Mouse (Mus musculus) left cerebral cortex, adult 9 months (tissue): ENCODE measurements around the gene Tnfaip8l3.
A peak's percentile ranks its signal among the peaks of the same experiment; 100 is the strongest.
"Not testable (repeated sequence)": the region's sequence is repeated elsewhere in the genome, so short reads cannot be mapped to it uniquely, and the experiment has no call there.

Experiments used
- DNase-seq, 2 experiments: peaks; one replicate each; pipeline ENCODE4 v3.0.0; 2022; ENCODE audit warnings: low spot score in 2 of 2

Tnfaip8l3 gene

GRCm38 (mm10) chr9:54068032-54068649 lies at the start of gene Tnfaip8l3:
Gene Tnfaip8l3, minus strand, starts transcription at chr9:54068388.
- peak in 1 of 2 experiments; percentile 35 for DNase-seq

- DNase-seq: peak in 1 of 2 experiments; percentile 11
Measured at GRCm38 (mm10) chr9:54112726-54113125, 44.5 kb upstream of the Tnfaip8l3 start.

DNA sequence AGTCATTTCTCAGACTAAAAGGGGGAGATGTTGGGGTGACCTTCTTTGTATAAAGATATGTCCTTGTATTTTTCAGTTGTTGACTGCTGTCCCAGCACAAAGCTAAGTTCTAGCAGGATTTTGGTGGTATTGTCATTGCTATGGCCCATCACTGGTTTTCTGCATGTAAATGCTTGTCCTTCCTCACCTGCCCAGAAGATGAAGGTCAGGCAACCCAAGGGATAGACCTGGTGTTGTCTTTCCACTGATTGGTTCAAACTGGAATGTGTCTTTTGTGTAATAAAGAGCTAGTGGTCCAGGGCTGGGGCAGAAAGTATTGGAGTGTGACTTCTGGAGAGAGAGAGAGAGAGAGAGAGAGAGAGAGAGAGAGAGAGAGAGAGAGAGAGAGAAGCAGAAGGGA lies 30.4 kb upstream of the Tnfaip8l3 start:
- DNase-seq: no peak

DNA sequence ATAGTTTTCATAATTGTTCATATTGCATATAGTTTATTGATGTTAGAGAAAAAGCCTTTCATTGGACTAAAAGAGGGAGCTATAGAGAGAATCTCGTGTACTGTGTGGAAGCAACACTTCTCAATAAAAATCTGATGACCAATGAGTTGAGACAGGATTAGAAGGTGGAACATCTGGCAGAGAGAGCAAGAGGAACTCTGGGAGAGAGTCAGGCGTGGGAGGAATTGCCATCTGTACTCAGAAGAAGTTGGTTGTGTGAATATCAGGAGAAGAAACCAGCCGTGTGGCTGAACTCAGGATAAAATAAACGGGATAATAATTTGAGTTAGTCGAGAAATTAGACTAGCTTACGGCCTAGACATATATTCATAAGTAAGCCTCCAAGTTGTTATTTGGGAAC lies 28.9 kb upstream of the Tnfaip8l3 start:
- DNase-seq: peak; percentile 11 to 32

- DNase-seq: no peak
Measured at GRCm38 (mm10) chr9:54084245-54084644, 16.1 kb upstream of the Tnfaip8l3 start.

DNA sequence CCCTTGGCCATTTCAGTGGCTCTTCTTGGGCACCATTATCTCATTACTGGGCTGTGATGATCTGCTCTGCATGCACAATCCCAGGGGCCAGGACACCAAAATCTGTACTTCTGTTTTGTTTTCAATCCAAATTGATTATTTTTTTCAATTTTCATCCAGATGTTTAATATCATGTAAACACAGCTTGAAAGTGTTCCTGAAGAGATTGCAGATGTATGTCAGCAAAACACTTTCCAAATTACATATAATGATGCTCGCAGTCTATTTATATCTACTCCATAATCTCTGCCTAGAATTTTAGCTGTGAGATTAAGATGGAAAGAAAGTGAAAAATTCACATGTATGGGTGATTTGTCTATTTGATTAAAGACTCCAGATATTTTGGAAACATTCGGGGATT lies 9.6 kb upstream of the Tnfaip8l3 start:
- DNase-seq: no peak

DNA sequence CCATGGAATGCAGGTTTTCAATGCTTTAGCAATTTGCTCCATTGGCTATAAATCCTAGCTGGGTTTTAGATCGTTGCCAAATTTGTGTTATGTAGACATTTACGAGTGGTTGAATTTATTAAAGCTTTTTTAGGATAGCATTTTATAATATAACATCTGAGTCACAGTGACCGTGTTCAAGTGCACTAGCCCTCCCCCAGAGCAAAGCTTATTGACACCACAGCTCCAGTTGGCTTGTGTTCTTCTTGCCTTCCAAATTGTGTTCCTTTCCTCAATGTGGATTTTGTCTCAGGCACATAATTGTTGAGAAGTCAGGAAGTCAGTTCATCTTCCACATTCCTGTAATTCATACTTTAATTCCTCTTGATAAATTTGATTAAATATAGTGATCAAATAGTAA lies 6.7 kb upstream of the Tnfaip8l3 start:
- no peak for DNase-seq

DNA sequence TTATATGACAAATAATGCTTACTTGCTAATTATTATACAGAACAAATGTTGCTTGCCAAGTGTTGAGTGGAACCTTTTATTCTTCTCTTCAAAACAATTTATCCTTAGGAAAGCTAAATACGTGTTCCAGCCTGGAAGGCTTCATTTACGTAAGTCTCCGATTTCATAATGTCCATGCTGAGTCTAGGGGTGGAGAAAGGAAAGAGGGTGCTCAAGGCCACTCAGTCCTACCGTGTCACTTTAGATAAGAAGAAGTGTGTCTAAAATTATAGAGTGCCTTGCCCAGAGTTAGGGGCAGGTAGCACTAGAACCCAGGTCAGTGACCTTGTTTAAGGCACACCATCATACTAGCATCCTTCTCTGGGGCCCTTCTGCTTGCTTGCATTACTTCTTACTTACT lies 5.5 kb upstream of the Tnfaip8l3 start:
- no peak for DNase-seq

DNA sequence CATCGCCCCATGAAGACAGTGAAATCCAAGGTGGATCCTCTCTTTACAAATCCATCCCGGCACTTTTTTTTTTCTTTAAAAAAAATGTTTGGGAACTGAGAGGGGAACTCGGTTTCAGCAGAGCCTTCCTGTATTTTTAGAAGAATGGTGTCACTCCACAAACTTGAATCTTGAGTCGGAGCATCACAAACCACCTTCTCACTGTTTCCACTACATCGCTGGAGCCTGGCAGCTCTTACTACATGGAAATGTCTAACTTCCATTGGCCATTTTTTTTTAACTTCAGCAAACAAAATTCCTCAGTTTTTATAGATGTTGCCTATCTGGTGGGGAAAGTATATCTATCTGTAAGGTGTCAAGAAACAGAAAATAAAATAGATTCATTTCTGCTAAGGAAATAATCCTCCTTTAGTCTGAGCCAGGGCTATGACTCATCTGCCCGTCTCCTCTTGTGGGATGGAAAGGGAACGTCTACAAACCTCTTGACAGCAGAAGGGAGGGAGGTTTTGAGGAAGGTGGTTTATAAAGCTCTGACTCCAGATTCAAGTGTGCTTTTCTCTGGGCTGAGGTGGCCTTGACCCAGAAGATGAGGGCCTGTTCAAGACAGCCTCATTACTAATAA lies 3.4 kb upstream of the Tnfaip8l3 start:
- no peak for DNase-seq

DNA sequence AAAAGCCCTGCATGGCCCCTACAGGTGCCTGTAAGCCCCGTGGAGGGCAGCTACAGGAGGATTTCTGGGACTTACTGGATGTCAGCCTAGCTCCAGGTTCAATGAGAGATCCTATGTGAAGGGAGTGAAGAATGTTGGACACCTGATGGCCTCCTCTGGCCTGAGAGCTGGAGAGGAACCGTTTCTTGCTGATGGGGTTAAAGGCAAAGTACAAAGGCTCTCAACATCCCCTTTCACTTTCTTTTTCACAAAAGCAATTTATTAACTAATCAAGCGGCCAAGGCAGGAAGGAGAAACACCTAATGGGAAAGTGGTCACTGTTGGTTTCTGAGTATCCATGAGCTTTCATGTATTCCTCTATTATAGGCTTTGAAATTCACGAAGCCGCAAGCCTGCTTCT lies 1.0 kb upstream of the Tnfaip8l3 start:
- DNase-seq: no peak

GRCm38 (mm10) chr9:54068777-54069176 lies 589 bp upstream of the Tnfaip8l3 start:
- peak in 1 of 2 experiments; percentile 55 for DNase-seq

DNA sequence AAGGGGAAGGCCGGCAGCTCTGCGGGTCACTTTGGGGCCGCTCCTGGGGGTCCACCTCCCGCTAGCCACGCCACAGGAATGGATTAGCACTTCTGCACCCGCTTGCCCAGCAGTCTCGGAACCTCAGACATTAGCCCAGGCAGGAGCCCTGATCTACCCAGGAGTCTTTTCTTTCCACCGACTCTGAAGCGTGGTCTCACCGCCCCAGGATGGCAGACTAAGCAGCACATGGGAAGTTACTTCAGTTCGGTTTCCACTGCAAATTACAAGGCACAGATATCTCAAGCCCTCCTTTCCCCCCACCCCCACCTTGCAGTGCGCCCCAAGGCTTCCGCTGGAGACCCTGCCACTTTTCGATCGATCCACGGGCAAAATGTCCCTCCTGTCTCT lies 551 bp downstream of the Tnfaip8l3 start:
- DNase-seq: no peak

- DNase-seq: no peak
Measured at GRCm38 (mm10) chr9:54064836-54065235, 3.4 kb downstream of the Tnfaip8l3 start.

- no peak for DNase-seq
Measured at GRCm38 (mm10) chr9:54063655-54064054, 4.5 kb downstream of the Tnfaip8l3 start.

GRCm38 (mm10) chr9:54061666-54062065 lies 6.5 kb downstream of the Tnfaip8l3 start:
- no peak for DNase-seq

DNA sequence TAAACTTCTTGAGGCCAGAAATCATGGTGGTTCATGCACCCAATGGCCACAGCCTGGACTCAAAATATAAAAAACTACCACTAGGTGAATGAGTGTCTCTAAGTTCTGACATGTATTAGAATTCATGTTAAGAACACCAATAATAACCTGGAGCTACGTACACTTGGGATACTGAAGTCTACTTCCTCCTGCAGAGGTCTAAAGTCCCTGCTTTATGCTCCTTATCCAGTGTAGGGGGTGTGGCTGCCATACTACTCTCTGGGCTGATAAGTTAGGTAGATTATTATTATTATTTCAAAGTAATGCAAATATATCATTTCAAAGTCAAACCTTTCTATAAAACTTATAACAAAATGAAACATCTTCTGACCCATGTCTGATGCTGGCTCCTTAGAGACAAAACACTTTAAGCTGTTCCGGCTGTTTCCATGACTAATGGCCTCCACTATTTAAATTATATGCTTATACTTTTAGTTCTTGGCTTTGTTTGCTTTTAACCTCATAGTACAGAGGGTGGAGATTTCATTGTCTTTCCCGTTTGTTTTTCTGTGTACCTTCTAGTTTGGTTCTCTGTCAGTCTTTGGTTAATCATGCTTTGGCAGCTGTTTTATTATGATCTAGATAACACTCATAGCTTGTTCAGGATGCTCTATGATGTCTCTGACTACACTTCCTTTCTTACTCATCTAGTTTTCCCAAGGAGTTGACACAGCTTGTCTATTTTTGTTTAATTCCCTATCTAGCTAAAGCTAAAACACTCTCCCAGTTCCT lies 16.7 kb downstream of the Tnfaip8l3 start:
- DNase-seq: no peak

GRCm38 (mm10) chr9:54048978-54049377 lies 19.2 kb downstream of the Tnfaip8l3 start:
- DNase-seq: no peak

DNA sequence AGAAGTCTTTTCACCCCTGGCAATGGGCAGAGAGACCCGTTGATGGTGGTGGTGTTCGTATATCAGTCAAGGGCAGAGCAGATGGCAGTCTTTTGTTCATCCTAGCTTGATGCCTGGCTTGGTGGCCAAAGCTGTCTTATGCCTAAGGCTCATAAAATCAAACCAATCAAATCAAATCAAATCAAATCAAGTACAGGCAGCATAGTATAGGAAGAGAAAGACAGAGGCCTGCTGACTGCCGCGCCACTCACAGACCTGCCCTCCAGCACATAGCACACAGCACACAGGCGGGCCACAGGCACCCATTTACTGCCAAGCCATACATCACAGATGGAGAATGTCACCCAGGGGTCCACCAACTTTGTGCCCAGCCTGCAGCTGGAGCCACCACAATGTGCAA lies 25.1 kb downstream of the Tnfaip8l3 start:
- DNase-seq: no peak

GRCm38 (mm10) chr9:54037717-54038116 lies 30.5 kb downstream of the Tnfaip8l3 start:
- DNase-seq: peak in 1 of 2 experiments; percentile 38

DNA sequence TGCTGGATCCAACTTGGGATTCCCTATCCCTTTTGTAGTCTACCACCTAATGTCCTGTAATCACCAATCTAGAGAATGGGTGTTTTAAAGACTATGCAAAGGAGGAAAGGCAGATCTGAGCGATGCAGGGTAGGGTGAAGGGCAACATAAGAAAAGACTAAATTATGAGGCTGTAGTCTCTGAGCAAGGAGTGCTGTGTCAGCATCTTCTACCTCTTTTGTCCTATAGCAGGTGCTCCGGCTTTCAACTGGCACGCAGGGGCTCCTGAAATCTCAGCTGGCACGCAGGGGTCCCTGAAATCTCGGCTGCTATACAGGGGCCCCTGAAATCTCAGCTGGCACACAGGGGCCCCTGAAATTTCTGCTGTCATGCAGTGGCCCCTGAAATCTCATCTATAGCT lies 33.5 kb downstream of the Tnfaip8l3 start:
- no peak for DNase-seq

DNA sequence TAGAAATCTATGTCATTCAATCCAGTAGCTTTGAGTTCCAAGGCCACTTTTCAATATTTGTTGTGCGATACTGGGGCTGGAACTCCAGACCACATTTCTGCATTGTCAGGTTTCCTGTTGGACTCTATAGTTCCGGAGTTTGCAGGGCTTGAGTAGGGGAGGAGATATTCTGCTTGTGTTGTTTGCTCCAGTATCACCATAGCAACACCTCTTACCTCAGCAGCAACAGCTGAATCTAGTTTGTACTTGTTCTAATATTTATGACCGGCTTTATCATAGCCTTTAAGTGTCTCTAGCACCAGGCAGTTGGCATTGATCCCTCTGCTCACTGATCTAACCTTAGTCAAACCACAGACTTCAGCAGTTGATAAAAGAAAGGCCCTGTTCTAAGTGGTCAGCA lies 45.4 kb downstream of the Tnfaip8l3 start:
- DNase-seq: no peak

- DNase-seq: no peak
Measured at GRCm38 (mm10) chr9:53994528-53994927, 73.7 kb downstream of the Tnfaip8l3 start.

DNA sequence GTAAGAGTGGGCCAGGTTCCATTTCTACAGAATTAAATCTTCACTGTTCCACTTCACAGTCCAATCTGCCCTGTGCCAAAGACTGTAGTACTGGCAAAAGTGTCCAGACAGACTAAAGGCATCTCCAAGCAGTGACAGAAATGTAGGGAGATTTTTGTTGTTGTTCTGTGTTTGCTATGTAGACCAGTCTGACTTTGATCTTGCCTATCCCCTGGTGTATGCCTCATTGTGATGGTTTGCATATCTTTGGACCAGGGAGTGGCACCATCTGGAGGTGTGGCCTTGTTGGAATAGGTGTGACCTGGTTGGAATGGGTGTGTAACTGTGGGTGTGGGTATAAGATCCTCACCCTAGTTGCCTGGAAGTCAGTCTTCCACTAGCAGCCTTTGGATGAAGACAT lies 75.6 kb downstream of the Tnfaip8l3 start:
- not testable (repeated sequence) for DNase-seq
